Mouse (Mus musculus) liver, embryonic 14.5 days (tissue): Measurements from ENCODE around the gene Gm13030. TPM values are rescaled to one million over a fixed set of nuclear protein-coding genes. Genes with fewer than 3 reads are reported as not detected.

Experiments
- ATAC-seq: fragments of 200-750 bp; cut with Nextera tagmentation; 2 replicates; pipeline ENCODE4 v1.8.0; 2017; ENCODE audit warnings: moderate number of reproducible peaks, mild to moderate bottlenecking, moderate library complexity; ENCODE audit not compliant: insufficient read depth
- DNase-seq, 3 experiments: peaks; one replicate each; pipeline ENCODE4 v3.0.0-alpha.2; 2012 to 2013; ENCODE audit warnings: low read depth in 3 of 3, low spot score in 3 of 3
- H3K27ac ChIP-seq: fragments of 300-500 bp; sonication (generic); 2 replicates; pipeline ENCODE4 v1.5.1; 2014; ENCODE audit warnings: moderate library complexity, mild to moderate bottlenecking, control low read depth, inconsistent platforms
- H3K27me3 ChIP-seq: fragments of 300-500 bp; sonication (generic); 2 replicates; pipeline ENCODE4 v1.6.1; 2014; ENCODE audit warnings: mild to moderate bottlenecking, low read length, moderate library complexity; ENCODE audit not compliant: control insufficient read depth, insufficient read depth
- H3K36me3 ChIP-seq: fragments of 300-500 bp; sonication (generic); replicated peaks from 2 replicates; pipeline ENCODE4 v1.6.1; 2014; ENCODE audit warnings: low read depth; ENCODE audit not compliant: control insufficient read depth, insufficient read depth
- H3K4me1 ChIP-seq, 2 experiments: fragments of 200-500 bp in 1 of 2; fragments of 300-500 bp in 1 of 2; sonication (generic) in 1 of 2; replicated peaks; 2 replicates each; pipeline ENCODE4 v1.6.1; 2012 to 2014; ENCODE audit warnings: antibody characterized with exemption in 1 of 2, inconsistent platforms in 1 of 2, low read length in 1 of 2; ENCODE audit not compliant: control insufficient read depth in 2 of 2, insufficient read depth in 2 of 2
- H3K4me2 ChIP-seq: fragments of 300-500 bp; sonication (generic); 2 replicates; pipeline ENCODE4 v1.6.1; 2014; ENCODE audit warnings: low read depth, mild to moderate bottlenecking, control low read depth, moderate library complexity
- H3K4me3 ChIP-seq, 2 experiments: fragments of 200-500 bp in 1 of 2; fragments of 300-500 bp in 1 of 2; sonication (generic) in 1 of 2; 2 replicates each; pipeline ENCODE4 v1.5.1; 2012 to 2014; ENCODE audit warnings: low read depth in 2 of 2, low read length in 2 of 2, mild to moderate bottlenecking in 2 of 2, control low read depth in 1 of 2, inconsistent platforms in 1 of 2, moderate library complexity in 1 of 2; ENCODE audit not compliant: insufficient read depth in 1 of 2
- H3K9ac ChIP-seq: fragments of 300-500 bp; sonication (generic); replicated peaks from 2 replicates; pipeline ENCODE4 v1.6.1; 2014; ENCODE audit warnings: mild to moderate bottlenecking, control low read depth, moderate library complexity
- H3K9me3 ChIP-seq: fragments of 300-500 bp; sonication (generic); 2 replicates; pipeline ENCODE4 v1.6.1; 2016; ENCODE audit warnings: low read length, mixed read lengths; ENCODE audit not compliant: control insufficient read depth
- CTCF ChIP-seq: IDR thresholded peaks from 2 replicates; pipeline ENCODE4 v1.5.1; 2016; ENCODE audit warnings: antibody characterized with exemption, low read depth, control low read depth
- EP300 ChIP-seq: IDR thresholded peaks from 2 replicates; pipeline ENCODE4 v1.6.1; 2016; ENCODE audit warnings: antibody characterized with exemption, low read depth
- WGBS: fragments of 180-500 bp; shearing (Covaris S2); extraction: QIAGEN DNeasy Blood & Tissue Kit; methylation state at CpG from one replicate; pipeline ENCODE4 v1.1.7; 2014; ENCODE audit not compliant: insufficient replicate concordance; 5-methylcytosine and 5-hydroxymethylcytosine counted together
- polyA plus RNA-seq, 2 experiments: library from polyadenylated mRNA; depleted of rRNA in 1 of 2; stranded (reverse) in 1 of 2; unstranded in 1 of 2; fragments of >200 nt; fragmentation: Nextera tagmentation in 1 of 2; extraction: Ambion mirVana in 1 of 2; gene quantifications; 2 replicates each; pipeline versions ENCODE4 v1.2.1 to v1.2.3; 2012 to 2014

Gene Gm13030
- polyA plus RNA-seq, 2 experiments = not detected

DNA sequence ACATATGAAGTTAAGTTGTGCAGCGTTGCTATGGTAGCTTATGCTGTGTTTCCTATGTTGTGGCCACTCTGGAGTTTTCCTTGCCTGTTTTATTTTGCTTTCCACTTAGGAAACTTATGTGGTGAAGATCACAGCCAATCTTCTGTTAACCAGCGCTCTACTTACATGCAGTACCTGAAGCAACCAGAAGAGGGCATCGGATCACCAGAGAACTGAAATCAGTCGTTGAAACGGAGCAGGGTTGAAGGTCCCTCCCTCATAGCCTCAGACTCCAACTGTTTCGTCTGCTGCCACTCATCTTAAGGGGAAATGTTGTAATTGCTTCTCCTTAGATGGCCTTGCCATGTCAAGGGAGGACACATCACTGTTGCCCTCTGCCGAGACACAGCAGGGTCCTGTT, 7.4 kb downstream of the Gm13030 start:
- Histone ChIP-seq H3K27me3 (no peaks in the 10 kb centered on the region), H3K9me3 (no peaks in the 10 kb centered on the region), H3K4me1 (no peaks in the 10 kb centered on the region), H3K4me2 (no peak overlapping the region), H3K4me3 (no peak overlapping the region), H3K27ac (no peak overlapping the region), H3K36me3 (no peaks in the 10 kb centered on the region), H3K9ac (no peak overlapping the region)
- DNase-seq (peak; percentile 33 to 39 (median 38)), ATAC-seq (no peak)
- 10% methylated on average over 7 of the region's 7 CpGs for WGBS
- TF ChIP-seq CTCF (peak; percentile 87), EP300 (no peak)

DNA sequence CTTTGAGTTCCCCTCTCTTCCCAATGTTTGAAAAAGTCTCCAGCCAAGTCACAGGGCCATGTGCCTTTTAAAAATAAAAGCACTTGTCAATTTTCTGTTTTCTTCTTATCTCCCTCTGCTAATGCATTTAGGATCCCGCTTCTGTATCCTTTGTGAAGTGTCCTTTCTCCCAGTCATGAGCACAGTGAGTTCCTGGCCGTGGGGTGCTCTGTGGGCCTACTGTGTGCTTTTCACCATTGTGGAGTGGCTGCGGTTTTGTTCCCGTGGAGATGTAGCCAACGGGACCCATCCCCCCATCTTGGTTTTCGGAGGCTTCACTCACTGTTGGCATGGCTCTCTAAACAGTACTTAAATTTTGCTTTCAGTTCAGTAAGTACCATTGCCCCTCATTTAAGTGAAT, 7.8 kb downstream of the Gm13030 start:
- Histone ChIP-seq H3K9ac (no peak overlapping the region), H3K4me2 (no peak overlapping the region), H3K27ac (no peak overlapping the region), H3K4me1 (no peaks in the 10 kb centered on the region), H3K36me3 (no peaks in the 10 kb centered on the region), H3K4me3 (no peak overlapping the region), H3K9me3 (no peaks in the 10 kb centered on the region), H3K27me3 (no peaks in the 10 kb centered on the region)
- DNase-seq (no peak), ATAC-seq (no peak)
- TF ChIP-seq CTCF = no peak
- TF ChIP-seq EP300 = no peak
- 42% methylated on average over 6 of the region's 6 CpGs for WGBS

DNA sequence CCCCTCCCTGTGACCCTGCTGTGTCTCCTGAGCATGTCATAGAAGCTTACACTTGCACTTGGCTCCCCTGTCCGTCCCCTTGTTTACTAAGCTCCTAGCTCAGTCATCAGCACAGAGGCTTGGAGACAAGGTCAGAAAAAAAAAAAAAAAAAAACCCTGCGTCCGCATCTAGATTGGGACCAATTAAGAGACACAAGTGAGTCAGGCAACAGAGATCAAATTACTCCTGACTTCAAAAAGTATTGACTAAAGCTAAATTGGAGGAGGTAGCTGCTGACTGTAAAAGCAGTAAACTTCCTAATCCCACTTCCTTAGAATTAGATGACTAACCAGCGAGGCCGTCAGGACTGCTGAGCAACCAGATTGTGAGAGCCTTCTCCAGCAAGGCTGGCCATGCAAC, 8.7 kb downstream of the Gm13030 start:
- H3K9ac ChIP-seq = no peak overlapping the region
- H3K4me1 ChIP-seq = no peaks in the 10 kb centered on the region
- no peak overlapping the region for H3K4me3 ChIP-seq
- no peak overlapping the region for H3K27ac ChIP-seq
- DNase-seq (no peak), ATAC-seq (no peak)
- H3K36me3 ChIP-seq = no peaks in the 10 kb centered on the region
- no peaks in the 10 kb centered on the region for H3K27me3 ChIP-seq
- TF ChIP-seq CTCF (no peak), EP300 (no peak)
- 31% methylated on average over 5 of the region's 5 CpGs for WGBS
- H3K4me2 ChIP-seq = no peak overlapping the region
- H3K9me3 ChIP-seq = no peaks in the 10 kb centered on the region

DNA sequence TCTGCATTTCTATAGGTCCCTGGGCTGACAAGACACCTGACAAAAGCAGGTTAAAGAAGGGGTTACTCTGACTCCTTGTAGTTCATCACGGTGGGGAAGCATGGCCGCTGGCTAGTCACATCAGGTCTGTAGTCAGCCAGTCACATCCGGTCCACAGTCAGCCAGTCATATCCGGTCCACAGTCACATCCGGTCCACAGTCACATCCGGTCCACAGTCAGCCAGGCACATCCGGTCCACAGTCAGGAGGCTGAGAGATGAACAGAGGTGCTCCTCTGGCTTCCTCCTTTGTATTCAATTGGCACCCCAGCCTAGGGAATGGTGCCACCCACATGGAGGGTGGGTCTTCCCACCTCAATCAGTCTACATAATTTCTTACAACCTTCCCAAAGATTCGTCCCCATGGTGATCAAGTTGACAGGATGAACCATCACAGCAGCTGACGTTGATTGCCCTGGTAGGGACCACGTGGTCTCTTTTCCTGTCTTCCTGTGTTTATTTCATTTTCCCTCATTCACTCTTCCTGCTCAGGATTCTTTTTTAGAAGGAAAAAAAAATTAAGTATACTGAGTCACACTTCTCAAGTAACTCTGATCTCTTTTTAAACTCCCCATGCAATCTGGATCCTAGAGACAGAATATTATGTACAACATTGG, 10.3 kb downstream of the Gm13030 start, which contains the start of gene Pla2g5:
Gene Pla2g5, minus strand, starts transcription at position 139 of the 655 bp plus-strand sequence.
- 43% methylated on average over 10 of the region's 10 CpGs for WGBS
- H3K27ac ChIP-seq = no peak within 1 kb of the TSS
- no peak for ATAC-seq

DNA sequence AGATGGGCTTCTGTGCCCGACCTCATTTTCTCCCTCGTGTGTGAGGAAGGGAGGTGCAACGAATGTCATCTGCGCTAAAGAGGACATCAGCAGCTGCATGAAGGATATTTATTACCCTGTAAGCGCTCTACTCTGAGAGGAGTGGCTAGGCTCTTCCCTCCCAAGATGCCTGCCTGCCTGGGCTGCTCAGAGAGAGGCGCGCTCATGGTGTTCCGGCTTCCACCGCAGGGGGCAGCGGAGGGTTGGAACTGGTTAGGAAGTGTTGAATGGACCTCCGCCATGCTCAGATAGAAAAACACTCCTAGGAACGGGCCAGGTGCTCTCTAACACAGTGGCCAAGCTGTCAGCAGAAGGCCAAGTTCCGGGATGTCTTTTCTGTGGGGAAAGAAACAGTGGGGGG, 14.0 kb downstream of the Gm13030 start:
- no peak overlapping the region for H3K4me3 ChIP-seq
- ATAC-seq = no peak

More for the DNA sequence above, 10.3 kb downstream of the Gm13030 start, which contains the start of gene Pla2g5:
- no peak within 1 kb of the TSS for H3K9ac ChIP-seq
- no peak within 1 kb of the TSS for H3K4me2 ChIP-seq
- DNase-seq = no peak
- H3K4me3 ChIP-seq = no peak within 1 kb of the TSS
- H3K9me3 ChIP-seq = no peaks in the 10 kb centered on the region
- H3K4me1 ChIP-seq = no peaks in the 10 kb centered on the region
- H3K27me3 ChIP-seq = no peaks in the 10 kb centered on the region
- TF ChIP-seq CTCF (no peak), EP300 (no peak)
- no peaks in the 10 kb centered on the region for H3K36me3 ChIP-seq

More for the DNA sequence above, 14.0 kb downstream of the Gm13030 start:
- no peak overlapping the region for H3K27ac ChIP-seq
- H3K9ac ChIP-seq = no peak overlapping the region
- peak in 1 of 3 experiments; percentile 19 for DNase-seq
- H3K36me3 ChIP-seq = no peaks in the 10 kb centered on the region
- 5% methylated on average over 13 of the region's 13 CpGs for WGBS
- H3K9me3 ChIP-seq = no peaks in the 10 kb centered on the region
- H3K27me3 ChIP-seq = no peaks in the 10 kb centered on the region
- no peak overlapping the region for H3K4me2 ChIP-seq
- TF ChIP-seq EP300 (no peak), CTCF (peak; percentile 64)
- H3K4me1 ChIP-seq = no peaks in the 10 kb centered on the region
